Mouse (Mus musculus) cortical plate, adult 2 months (tissue): ENCODE results near the gene Arhgap42. TPM values are rescaled to one million over a fixed set of nuclear protein-coding genes. Genes with fewer than 3 reads are reported as not detected.

Experiments used
- H3K27ac ChIP-seq: fragments of 200-500 bp; 2 replicates; pipeline ENCODE4 v1.5.1; 2012; ENCODE audit warnings: low read length, control low read depth, inconsistent platforms; ENCODE audit not compliant: insufficient read depth
- H3K4me1 ChIP-seq: fragments of 200-500 bp; 2 replicates; pipeline ENCODE4 v1.6.1; 2011; ENCODE audit warnings: low read length; ENCODE audit not compliant: control insufficient read depth, insufficient read depth
- H3K4me3 ChIP-seq: fragments of 200-500 bp; 2 replicates; pipeline ENCODE4 v1.5.1; 2011; ENCODE audit warnings: mild to moderate bottlenecking, low read length, control low read depth; ENCODE audit not compliant: insufficient read depth
- CTCF ChIP-seq: fragments of 200-500 bp; IDR thresholded peaks from 2 replicates; pipeline ENCODE4 v1.5.1; 2011; ENCODE audit warnings: mild to moderate bottlenecking, control low read depth, low read length; ENCODE audit not compliant: insufficient read depth; ENCODE audit errors: extremely low read depth
- POLR2A ChIP-seq: fragments of 200-500 bp; IDR thresholded peaks from 2 replicates; pipeline ENCODE4 v1.6.1; 2011; ENCODE audit warnings: mild to moderate bottlenecking, low read length, control low read depth; ENCODE audit not compliant: insufficient read depth; ENCODE audit errors: extremely low read depth
- polyA plus RNA-seq: library from polyadenylated mRNA; depleted of rRNA; stranded (reverse); fragments of >200 nt; gene quantifications from 2 replicates; pipeline ENCODE4 v1.2.3, GENCODE M21; 2012

Gene Arhgap42
- polyA plus RNA-seq, 1 experiment, result 6.6 TPM

DNA sequence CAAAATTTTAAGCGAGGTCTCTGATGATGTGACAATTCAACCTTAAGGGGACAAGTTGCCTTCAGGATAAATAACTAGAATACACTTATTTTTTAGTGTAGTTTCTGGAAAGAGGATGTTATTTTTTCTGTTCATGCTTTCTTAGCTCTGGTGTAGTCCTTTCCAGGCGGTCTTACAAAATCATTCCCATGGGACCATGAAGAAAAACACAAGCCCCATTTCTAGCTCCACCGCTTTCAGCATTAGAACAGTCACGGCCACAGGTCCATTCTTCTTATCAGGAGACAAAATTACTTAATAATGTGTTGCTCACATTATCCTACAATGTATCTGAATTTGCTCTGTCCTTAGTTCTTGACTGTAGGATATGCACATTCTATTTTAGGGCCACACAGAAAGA, 46.2 kb downstream of the Arhgap42 start:
- TF ChIP-seq POLR2A (no peak), CTCF (no peak)
- no peak overlapping the region for H3K4me3 ChIP-seq
- H3K27ac ChIP-seq, result no peak overlapping the region
- no peaks in the 10 kb centered on the region for H3K4me1 ChIP-seq

DNA sequence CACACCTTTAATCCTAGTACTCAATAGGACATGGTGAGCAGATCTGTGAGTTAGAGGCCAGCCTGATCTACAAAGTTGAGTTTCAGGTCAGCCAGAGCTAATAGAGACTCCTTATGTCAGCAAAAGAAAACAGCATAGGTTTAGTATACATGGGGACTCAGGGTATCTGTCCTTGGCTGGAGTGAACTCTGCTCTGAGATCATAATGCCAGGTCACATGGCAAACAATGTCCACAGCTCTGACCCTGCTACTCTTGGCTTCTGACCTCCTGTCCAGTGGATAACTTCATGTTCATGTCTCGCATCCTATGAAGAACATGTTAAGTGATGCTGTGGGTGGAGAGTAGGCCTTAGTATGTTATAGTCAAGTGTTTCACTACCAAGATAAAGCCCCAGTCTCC, 48.1 kb downstream of the Arhgap42 start:
- no peak overlapping the region for H3K4me3 ChIP-seq
- no peak overlapping the region for H3K27ac ChIP-seq
- H3K4me1 ChIP-seq, result no peaks in the 10 kb centered on the region
- TF ChIP-seq CTCF (no peak), POLR2A (no peak)

DNA sequence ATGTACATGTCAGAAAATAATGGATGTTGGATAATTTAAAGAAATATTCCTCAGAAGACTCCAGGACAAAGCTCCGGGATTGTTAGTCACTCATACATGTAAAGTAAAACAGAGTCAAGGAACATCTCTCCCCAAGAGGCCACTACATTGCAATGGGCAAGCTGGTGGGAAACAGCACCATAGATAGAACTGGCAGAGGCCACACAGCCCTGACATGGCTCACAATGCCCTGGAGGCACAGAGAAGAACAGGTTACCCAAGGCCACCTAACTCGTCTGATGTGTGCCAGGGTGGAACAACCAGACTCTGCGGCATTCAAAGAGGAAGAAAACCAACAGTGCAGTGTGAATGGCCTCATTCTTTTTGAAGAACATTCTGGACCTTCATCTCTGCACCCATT, 50.7 kb downstream of the Arhgap42 start:
- TF ChIP-seq POLR2A (no peak), CTCF (no peak)
- no peak overlapping the region for H3K27ac ChIP-seq
- H3K4me1 ChIP-seq, result no peaks in the 10 kb centered on the region
- H3K4me3 ChIP-seq, result no peak overlapping the region

DNA sequence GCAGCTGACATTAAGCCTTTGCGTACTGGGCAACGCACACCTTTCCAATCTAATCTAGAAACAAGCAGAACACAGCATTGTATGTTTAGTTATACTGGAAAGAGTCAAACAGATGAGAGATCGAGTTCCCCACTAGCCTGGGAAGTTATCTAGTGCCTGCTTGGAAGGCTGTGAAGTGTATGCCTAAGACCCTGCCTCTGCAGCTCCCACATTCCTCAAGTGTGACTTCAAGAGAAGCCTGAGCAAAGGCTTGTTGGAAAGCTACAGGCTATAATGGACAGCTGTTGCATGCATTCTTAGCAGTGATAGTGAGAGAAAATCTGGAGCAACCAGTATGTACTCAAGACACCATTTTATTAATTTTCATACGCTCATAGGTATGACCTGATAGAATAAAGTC, 61.2 kb downstream of the Arhgap42 start:
- no peak overlapping the region for H3K4me3 ChIP-seq
- TF ChIP-seq CTCF (no peak), POLR2A (no peak)
- no peak overlapping the region for H3K27ac ChIP-seq
- H3K4me1 ChIP-seq, result no peaks in the 10 kb centered on the region; the same call in 1 of the 2 replicates

DNA sequence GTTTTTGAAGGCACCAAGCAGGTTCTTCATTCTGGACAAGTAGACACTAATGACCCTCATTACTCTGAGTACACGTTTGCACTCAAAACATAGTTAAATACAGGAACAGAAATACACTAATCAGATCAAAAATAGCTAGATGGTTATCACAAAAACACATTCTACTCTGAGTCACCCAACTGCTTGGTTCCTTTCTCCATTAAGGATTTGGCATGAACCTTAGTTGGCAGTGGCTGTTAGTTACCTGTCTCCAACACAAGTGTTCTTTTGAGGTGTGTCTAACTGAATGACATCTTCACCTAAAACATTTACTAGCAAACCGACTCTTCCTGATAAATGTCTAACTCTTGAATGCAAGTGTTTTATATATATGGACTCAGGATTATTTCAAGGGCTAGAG, 64.0 kb downstream of the Arhgap42 start:
- H3K4me1 ChIP-seq, result no peaks in the 10 kb centered on the region; the same call in 1 of the 2 replicates
- H3K27ac ChIP-seq, result no peak overlapping the region
- no peak for TF ChIP-seq CTCF
- no peak for TF ChIP-seq POLR2A
- no peak overlapping the region for H3K4me3 ChIP-seq

DNA sequence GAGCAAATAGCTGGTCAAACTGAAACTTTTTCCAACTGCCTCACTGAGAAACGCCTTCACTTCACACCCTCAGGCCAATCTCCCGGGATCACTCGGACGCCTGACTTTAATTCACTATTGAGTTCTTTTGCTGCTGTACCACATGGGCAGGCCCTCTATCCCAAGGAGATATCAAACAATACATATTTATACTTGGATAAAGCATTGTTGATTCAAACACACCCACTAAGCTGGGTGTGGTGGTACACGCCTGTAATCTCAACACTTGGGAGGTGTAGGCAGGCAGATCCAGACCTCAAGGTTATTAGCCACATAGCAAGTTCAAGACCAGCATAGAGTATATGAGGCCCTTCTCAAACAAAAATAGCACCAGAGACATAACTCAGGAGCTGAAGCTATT, 64.7 kb downstream of the Arhgap42 start:
- Histone ChIP-seq H3K4me3 (no peak overlapping the region), H3K4me1 (no peaks in the 10 kb centered on the region; the same call in 1 of the 2 replicates), H3K27ac (no peak overlapping the region)
- TF ChIP-seq CTCF, result no peak
- TF ChIP-seq POLR2A, result no peak

DNA sequence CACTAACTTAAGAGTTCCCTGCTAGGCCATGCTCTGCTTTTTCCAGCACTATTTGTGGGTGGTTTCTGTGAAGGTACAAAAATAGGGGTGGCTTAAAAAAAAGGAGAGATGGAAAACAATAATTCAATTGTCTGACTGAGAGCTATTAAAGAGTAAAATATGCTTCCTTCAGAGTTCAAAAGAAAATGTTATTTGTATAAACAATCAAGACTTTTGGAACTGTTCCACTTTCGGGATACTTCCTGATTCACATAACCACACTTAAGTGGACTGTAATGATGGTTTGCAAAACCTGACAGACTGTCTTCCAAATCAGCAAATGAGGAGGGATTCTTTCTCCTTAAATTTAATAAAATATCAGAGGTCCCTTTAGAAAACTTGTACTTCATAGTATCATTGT, 65.8 kb downstream of the Arhgap42 start:
- TF ChIP-seq CTCF, result no peak
- no peak for TF ChIP-seq POLR2A
- no peak overlapping the region for H3K4me3 ChIP-seq

DNA sequence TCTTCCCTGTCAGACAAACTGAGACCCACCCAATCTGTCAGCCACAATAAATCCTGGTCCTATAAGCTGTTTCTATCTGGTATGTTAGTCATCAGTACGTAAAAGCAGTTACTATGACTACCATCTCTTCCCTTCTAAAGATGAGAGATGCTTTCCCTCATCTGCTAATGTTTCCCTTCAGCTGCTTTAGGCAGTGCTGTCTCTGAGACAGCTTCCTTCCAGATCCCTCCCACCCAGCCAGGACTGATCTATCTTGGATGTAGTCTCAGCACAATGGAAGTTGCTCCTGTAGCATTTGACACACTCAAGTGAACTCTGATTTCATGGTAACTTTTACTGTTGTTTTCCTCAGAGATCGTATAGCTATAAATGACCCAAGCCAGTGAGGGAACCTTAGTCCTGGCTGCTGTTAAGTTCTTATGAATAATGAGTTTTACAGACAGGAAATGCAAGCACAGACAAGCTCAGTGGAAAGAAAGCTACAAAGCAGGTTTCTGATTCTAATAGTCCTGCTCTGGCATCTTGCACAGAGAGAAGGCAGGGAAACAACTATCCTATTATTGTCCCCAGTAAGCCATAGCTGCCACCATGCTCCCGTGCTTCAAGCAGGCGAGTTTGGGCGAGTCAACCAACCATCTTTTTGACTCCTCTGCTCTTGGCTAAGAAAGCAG, 67.6 kb downstream of the Arhgap42 start:
- H3K4me3 ChIP-seq, result no peak overlapping the region
- no peaks in the 10 kb centered on the region; the same call in 1 of the 2 replicates for H3K4me1 ChIP-seq
- TF ChIP-seq CTCF (no peak), POLR2A (no peak)
- H3K27ac ChIP-seq, result no peak overlapping the region

More for the DNA sequence above, 65.8 kb downstream of the Arhgap42 start:
- Histone ChIP-seq H3K4me1 (no peaks in the 10 kb centered on the region; the same call in 1 of the 2 replicates), H3K27ac (no peak overlapping the region)

DNA sequence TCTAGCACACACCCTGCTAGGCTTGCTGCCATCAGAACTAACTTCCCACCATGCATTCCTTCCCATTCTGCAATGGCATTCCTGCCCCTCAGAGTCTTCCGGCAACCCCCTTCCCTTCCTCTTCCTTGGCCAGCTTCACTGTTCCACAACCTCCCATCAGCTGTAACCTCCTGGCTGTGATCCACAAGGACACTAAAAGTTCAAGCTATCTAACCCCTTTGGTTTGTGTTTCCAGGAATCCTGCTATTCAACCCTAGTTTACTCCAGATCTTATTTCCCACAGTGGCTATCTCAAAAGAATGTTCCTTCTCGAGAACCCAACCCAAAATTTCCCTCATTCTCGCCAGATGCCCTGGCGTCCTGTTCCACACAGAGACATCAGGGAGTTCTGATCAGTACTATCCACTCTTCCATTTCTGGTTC, 73.2 kb downstream of the Arhgap42 start:
- TF ChIP-seq POLR2A, result no peak
- no peak for TF ChIP-seq CTCF
- Histone ChIP-seq H3K27ac (no peak overlapping the region), H3K4me3 (no peak overlapping the region), H3K4me1 (no peaks in the 10 kb centered on the region)

DNA sequence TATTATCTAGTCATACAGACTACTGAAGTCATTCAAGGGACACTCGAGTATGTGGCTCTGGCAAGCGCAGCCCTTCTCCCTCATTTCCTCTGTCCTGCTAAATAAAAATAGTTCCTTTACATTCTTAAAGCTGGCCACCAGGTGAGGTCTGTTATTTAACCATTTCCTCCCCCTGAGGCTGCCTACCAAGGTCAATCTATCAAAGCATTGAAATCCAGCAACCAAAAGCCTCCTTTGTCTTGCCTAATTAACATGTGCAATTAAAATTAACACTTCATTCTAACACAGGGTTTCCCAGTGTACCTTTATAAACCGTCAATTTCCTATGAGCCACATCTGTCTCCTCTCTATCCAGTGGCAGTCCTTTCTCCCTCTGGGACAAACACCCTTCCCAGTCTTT, 78.2 kb downstream of the Arhgap42 start:
- H3K27ac ChIP-seq, result no peak overlapping the region
- TF ChIP-seq POLR2A (no peak), CTCF (no peak)
- H3K4me1 ChIP-seq, result no peaks in the 10 kb centered on the region
- H3K4me3 ChIP-seq, result no peak overlapping the region

DNA sequence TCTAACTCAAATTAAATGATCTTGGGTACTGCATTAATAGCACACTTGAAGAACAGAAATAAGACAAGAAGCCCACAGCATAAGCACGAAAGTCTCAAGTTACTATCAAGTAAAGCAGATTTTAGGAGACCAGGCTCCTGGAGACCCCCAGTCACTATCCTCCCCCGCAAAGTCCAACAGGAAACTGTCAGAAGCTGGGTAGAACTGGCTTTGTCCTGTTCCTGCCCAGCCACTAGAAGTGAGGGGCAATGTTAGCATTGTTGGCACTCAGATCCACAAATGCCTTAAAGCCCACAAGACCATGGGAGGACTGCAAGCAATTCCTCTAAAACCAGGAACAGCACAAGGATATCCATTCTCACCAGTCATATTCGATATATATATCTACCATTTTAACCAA, 80.7 kb downstream of the Arhgap42 start:
- no peak overlapping the region for H3K27ac ChIP-seq
- no peaks in the 10 kb centered on the region for H3K4me1 ChIP-seq
- H3K4me3 ChIP-seq, result no peak overlapping the region
- no peak for TF ChIP-seq CTCF
- no peak for TF ChIP-seq POLR2A

DNA sequence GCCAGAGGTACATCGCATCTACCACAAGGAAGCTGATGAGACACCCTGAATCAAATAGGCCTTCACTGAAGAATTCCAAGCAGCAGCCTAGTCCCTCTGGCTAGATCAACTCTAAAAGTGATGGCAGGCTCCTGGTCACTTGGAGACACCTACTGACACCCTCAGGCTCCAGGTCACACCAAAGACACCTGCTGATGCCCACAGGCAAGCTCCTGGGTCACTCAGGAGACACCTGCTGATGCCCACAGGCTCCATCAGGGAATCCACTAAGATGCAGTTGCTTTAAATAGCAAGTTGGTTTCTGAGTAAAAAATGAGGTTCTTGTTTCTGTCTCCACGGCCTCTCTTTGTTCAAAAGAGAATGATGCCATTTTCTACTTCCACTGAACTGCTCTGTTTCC, 81.5 kb downstream of the Arhgap42 start:
- no peak overlapping the region for H3K4me3 ChIP-seq
- H3K27ac ChIP-seq, result no peak overlapping the region
- TF ChIP-seq CTCF, result no peak
- no peak for TF ChIP-seq POLR2A
- H3K4me1 ChIP-seq, result no peaks in the 10 kb centered on the region
